In genomic region chr3:88771189-88771940, GRCm38 (mm10) we compare ENCODE assay signal across 7 mouse cellular contexts. TPM values are rescaled to one million over a fixed set of nuclear protein-coding genes. Genes with fewer than 3 reads are reported as not detected.
DNase-seq lines count a peak whose midpoint lies in the region; ATAC-seq and TF ChIP-seq lines count a peak whose summit lies in the region.
"Not testable (repeated sequence)": the region's sequence is repeated elsewhere in the genome, so short reads cannot be mapped to it uniquely, and the experiment has no call there.

No protein-coding gene starts in this region.

- H3K9ac ChIP-seq in embryonic facial prominence, embryonic 15.5 days = not testable (repeated sequence)
- H3K9ac ChIP-seq in heart, embryonic 11.5 days (ENCODE audit: low read depth, low read length) = 0 out of 2 replicates have a peak overlapping the region, but pooled peaks have one; percentile 28

- peak overlapping the region; percentile 9; the same call in 1 of the 2 replicates for H3K27ac ChIP-seq in bone marrow, adult 2 months (ENCODE audit: control insufficient read depth, insufficient read depth, low read depth, low read length, poor library complexity)
- peak overlapping the region; percentile 72 for H3K27ac ChIP-seq in embryonic facial prominence, embryonic 15.5 days (replicated peaks)
- H3K27ac ChIP-seq in heart, embryonic 11.5 days (ENCODE audit: low read depth, low read length) = peak overlapping the region; percentile 70
- H3K27ac ChIP-seq in kidney, adult 2 months (ENCODE audit: insufficient read depth, low read depth, low read length) = peak overlapping the region; percentile 56; the same call in 1 of the 2 replicates
- H3K27ac ChIP-seq in limb, embryonic 10.5 days = peak overlapping the region; percentile 84

- H3K4me1 ChIP-seq in bone marrow, adult 2 months (ENCODE audit: control insufficient read depth, insufficient read depth, low read length); embryonic facial prominence, embryonic 15.5 days; heart, embryonic 11.5 days (ENCODE audit: control insufficient read depth, insufficient read depth, low read length); kidney, adult 2 months (ENCODE audit: control insufficient read depth, insufficient read depth, low read length); limb, embryonic 10.5 days: not testable (repeated sequence)

- H3K4me2 ChIP-seq in embryonic facial prominence, embryonic 15.5 days (replicated peaks) = peak overlapping the region; percentile 51
- peak overlapping the region; percentile 56 for H3K4me2 ChIP-seq in heart, embryonic 11.5 days

- WGBS in bone marrow, adult 2 months = 3% methylated on average over 24 of the region's 28 CpGs
- under 1% methylated on average over 23 of the region's 28 CpGs for WGBS in embryonic facial prominence, embryonic 15.5 days
- under 1% methylated on average over 23 of the region's 28 CpGs for WGBS in heart, embryonic 11.5 days (ENCODE audit: insufficient replicate concordance)
- 2% methylated on average over 23 of the region's 28 CpGs for WGBS in kidney, adult 2 months
- WGBS in limb, embryonic 10.5 days = 2% methylated on average over 24 of the region's 28 CpGs

- H3K9me3 ChIP-seq in embryonic facial prominence, embryonic 15.5 days (replicated peaks); heart, embryonic 11.5 days (replicated peaks; ENCODE audit: control insufficient read depth, low read length); limb, embryonic 10.5 days (replicated peaks): not testable (repeated sequence)

- not testable (repeated sequence) for H3K27me3 ChIP-seq in embryonic facial prominence, embryonic 15.5 days; heart, embryonic 11.5 days (ENCODE audit: control insufficient read depth, insufficient read depth, low read length); kidney, adult 2 months (replicated peaks; ENCODE audit: control insufficient read depth, insufficient read depth, low read length); limb, embryonic 10.5 days (ENCODE audit: low read depth, poor library complexity, severe bottlenecking)

- H3K4me3 ChIP-seq in bone marrow, adult 2 months (replicated peaks; ENCODE audit: control insufficient read depth, low read depth, low read length) = not testable (repeated sequence)
- H3K4me3 ChIP-seq in embryonic facial prominence, embryonic 15.5 days (replicated peaks) = peak overlapping the region; percentile 38
- H3K4me3 ChIP-seq in heart, embryonic 11.5 days (ENCODE audit: low read depth, low read length) = peak overlapping the region; percentile 28
- H3K4me3 ChIP-seq in kidney, adult 2 months (ENCODE audit: insufficient read depth, low read depth, low read length) = peak overlapping the region; percentile 40; the same call in 1 of the 2 replicates
- peak overlapping the region; percentile 51 for H3K4me3 ChIP-seq in limb, embryonic 10.5 days

- TF ChIP-seq POLR2A in bone marrow, adult 2 months (IDR thresholded peaks at IDR 0.05; ENCODE audit: borderline replicate concordance, control insufficient read depth, low read depth, low read length); kidney, adult 2 months (IDR thresholded peaks at IDR 0.05; ENCODE audit: low read depth, low read length): not testable (repeated sequence)

- TF ChIP-seq CTCF in bone marrow, adult 2 months (IDR thresholded peaks at IDR 0.05; ENCODE audit: control insufficient read depth, insufficient read depth, low read length); kidney, adult 2 months (conservative IDR thresholded peaks at IDR 0.05; ENCODE audit: insufficient read depth, insufficient read length, low read depth, low read length): not testable (repeated sequence)

- peak; percentile 85 for ATAC-seq in embryonic facial prominence, embryonic 15.5 days (ENCODE audit: insufficient number of reproducible peaks, low FRiP score, low TSS enrichment, low read depth)
- peak; percentile 69 for ATAC-seq in heart, embryonic 11.5 days (replicated peaks; ENCODE audit: insufficient number of reproducible peaks, low FRiP score, low TSS enrichment)
- peak; percentile 40 for ATAC-seq in megakaryocyte progenitor cell, adult 5-6 weeks (replicated peaks; ENCODE audit: poor library complexity)

- H3K36me3 ChIP-seq in embryonic facial prominence, embryonic 15.5 days; heart, embryonic 11.5 days (ENCODE audit: control insufficient read depth, insufficient read depth, low read length); kidney, adult 2 months (ENCODE audit: control insufficient read depth, insufficient read depth, low read length); limb, embryonic 10.5 days: not testable (repeated sequence)

- DNase-seq in kidney, adult 2 months = peak; percentile 42
- DNase-seq in limb, embryonic 10.5 days (ENCODE audit: low spot score) = peak; percentile 56
- DNase-seq in right cerebral cortex, postnatal 10 days (ENCODE audit: low spot score in 2 of 2) = peak; percentile 87 to 91

RNA-seq across cellular contexts. Expression of gene Syt11, which starts 3.6 kb away (rescaled TPM):
- polyA plus RNA-seq in bone marrow, adult 2 months (2011; ENCODE audit: insufficient read depth, insufficient read length, low replicate concordance, missing spikeins) = 3.4 and 5.5 TPM in 2 replicates
- polyA plus RNA-seq in embryonic facial prominence, embryonic 15.5 days (2015; fragmentation: Nextera tagmentation; extraction: Ambion mirVana) = 19.0 and 23.3 TPM in 2 replicates
- 11.8 and 15.8 TPM in 2 replicates for polyA plus RNA-seq in heart, embryonic 11.5 days (2014; fragmentation: Nextera tagmentation; extraction: Ambion mirVana)
- 7.3 and 8.2 TPM in 2 replicates for polyA plus RNA-seq in kidney, adult 2 months (2012; rRNA removed)
- polyA plus RNA-seq in limb, embryonic 10.5 days (2016; fragmentation: Nextera tagmentation; extraction: Ambion mirVana) = 15.1 and 28.1 TPM in 2 replicates
- 1.1 and 1.5 TPM in 2 replicates for total RNA-seq in megakaryocyte progenitor cell, adult 5-6 weeks (2015)
- total RNA-seq in megakaryocyte progenitor cell, adult 5-6 weeks (2017) = 0.54 and 1.0 TPM in 2 replicates

RNA-seq across cellular contexts. Expression of gene Rit1, which starts 54.7 kb away (rescaled TPM):
- 43.6 and 61.7 TPM in 2 replicates for polyA plus RNA-seq in bone marrow, adult 2 months (2011; ENCODE audit: insufficient read depth, insufficient read length, low replicate concordance, missing spikeins)
- polyA plus RNA-seq in embryonic facial prominence, embryonic 15.5 days (2015; fragmentation: Nextera tagmentation; extraction: Ambion mirVana) = 68.3 and 71.6 TPM in 2 replicates
- polyA plus RNA-seq in heart, embryonic 11.5 days (2014; fragmentation: Nextera tagmentation; extraction: Ambion mirVana) = 49.7 and 50.4 TPM in 2 replicates
- polyA plus RNA-seq in kidney, adult 2 months (2012; rRNA removed) = 37.2 and 48.1 TPM in 2 replicates
- 26.8 and 28.4 TPM in 2 replicates for polyA plus RNA-seq in limb, embryonic 10.5 days (2016; fragmentation: Nextera tagmentation; extraction: Ambion mirVana)
- total RNA-seq in megakaryocyte progenitor cell, adult 5-6 weeks (2015) = 13.3 and 19.8 TPM in 2 replicates
- 20.2 and 21.4 TPM in 2 replicates for total RNA-seq in megakaryocyte progenitor cell, adult 5-6 weeks (2017)

Comparison
In these comparisons a context has a peak if more than half of its experiments do, and no peak if none do; other contexts are left out.
1. H3K27ac ChIP-seq: peak in every context shown above with its lines; median percentile 84 in limb, embryonic 10.5 days; 72 in embryonic facial prominence, embryonic 15.5 days; 70 in heart, embryonic 11.5 days; 56 in kidney, adult 2 months; 9 in bone marrow, adult 2 months.